Mouse (Mus musculus) intestine, postnatal 0 days (tissue): Measurements from ENCODE around the gene Cep57l1. TPM values are rescaled to one million over a fixed set of nuclear protein-coding genes. Genes with fewer than 3 reads are reported as not detected.

ENCODE experiments used
- ATAC-seq: fragments of 200-750 bp; cut with Nextera tagmentation; 2 replicates; pipeline ENCODE4 v1.8.0; 2017; ENCODE audit warnings: mild to moderate bottlenecking, moderate TSS enrichment, moderate library complexity
- H3K27ac ChIP-seq: fragments of 300-500 bp; sonication (generic); 2 replicates; pipeline ENCODE4 v1.5.1; 2014; ENCODE audit warnings: mild to moderate bottlenecking, low read depth, low read length, moderate library complexity
- H3K27me3 ChIP-seq: fragments of 300-500 bp; sonication (generic); replicated peaks from 2 replicates; pipeline ENCODE4 v1.6.1; 2014; ENCODE audit warnings: low read length, mixed read lengths; ENCODE audit not compliant: control insufficient read depth, insufficient read depth
- H3K36me3 ChIP-seq: fragments of 300-500 bp; sonication (generic); 2 replicates; pipeline ENCODE4 v1.6.1; 2014; ENCODE audit warnings: mild to moderate bottlenecking, moderate library complexity; ENCODE audit not compliant: control insufficient read depth, insufficient read depth
- H3K4me1 ChIP-seq: fragments of 300-500 bp; sonication (generic); replicated peaks from 2 replicates; pipeline ENCODE4 v1.6.1; 2014; ENCODE audit warnings: antibody characterized with exemption, low read length, mixed read lengths; ENCODE audit not compliant: control insufficient read depth, insufficient read depth
- H3K4me2 ChIP-seq: fragments of 300-500 bp; sonication (generic); replicated peaks from 2 replicates; pipeline ENCODE4 v1.6.1; 2014; ENCODE audit warnings: low read depth, mild to moderate bottlenecking, moderate library complexity
- H3K4me3 ChIP-seq: fragments of 300-500 bp; sonication (generic); 2 replicates; pipeline ENCODE4 v1.5.1; 2014; ENCODE audit warnings: low read depth, low read length
- H3K9ac ChIP-seq: fragments of 300-500 bp; sonication (generic); 2 replicates; pipeline ENCODE4 v1.6.1; 2014; ENCODE audit warnings: mild to moderate bottlenecking, low read depth, low read length
- H3K9me3 ChIP-seq: fragments of 300-500 bp; sonication (generic); 2 replicates; pipeline ENCODE4 v1.6.1; 2016; ENCODE audit warnings: mixed run types; ENCODE audit not compliant: control insufficient read depth
- CTCF ChIP-seq: sonication (generic); IDR thresholded peaks from 2 replicates; pipeline ENCODE4 v1.5.1; 2016; ENCODE audit warnings: low read depth, mild to moderate bottlenecking, control low read depth, antibody characterized with exemption, moderate library complexity
- WGBS: fragments of 180-500 bp; shearing (Covaris S2); extraction: QIAGEN DNeasy Blood & Tissue Kit; methylation state at CpG from one replicate; pipeline ENCODE4 v1.1.7; 2014; 5-methylcytosine and 5-hydroxymethylcytosine counted together
- polyA plus RNA-seq: library from polyadenylated mRNA; unstranded; fragments of >200 nt; fragmentation: Nextera tagmentation; extraction: Ambion mirVana; gene quantifications from 2 replicates; pipeline ENCODE4 v1.2.1, GENCODE M21; 2015

Gene Cep57l1
- polyA plus RNA-seq, 1 experiment from 2014 or later, result 5.3 TPM

- H3K9me3 ChIP-seq, result no peaks in the 10 kb centered on the region
- H3K9ac ChIP-seq, result no peak within 1 kb of the TSS
- H3K36me3 ChIP-seq, result no peaks in the 10 kb centered on the region
- 57% methylated on average over 15 of the region's 15 CpGs for WGBS
- TF ChIP-seq CTCF, result no peak
- H3K4me3 ChIP-seq, result no peak within 1 kb of the TSS
- ATAC-seq, result no peak
- H3K4me2 ChIP-seq, result no peak within 1 kb of the TSS
- no peaks in the 10 kb centered on the region for H3K27me3 ChIP-seq
- no peaks in the 10 kb centered on the region for H3K4me1 ChIP-seq
- H3K27ac ChIP-seq, result no peak within 1 kb of the TSS
Observed at GRCm38 (mm10) chr10:41716029-41716897, 93.4 kb downstream of the Cep57l1 start, which contains the start of gene Ccdc162. Gene Ccdc162 (minus strand): TSS chr10:41716634.

GRCm38 (mm10) chr10:41715557-41715956 is 94.1 kb downstream of the Cep57l1 start:
- no peak for ATAC-seq
- no peaks in the 10 kb centered on the region for H3K4me1 ChIP-seq
- no peak for TF ChIP-seq CTCF
- H3K4me2 ChIP-seq, result no peak overlapping the region
- H3K9me3 ChIP-seq, result no peaks in the 10 kb centered on the region
- no peaks in the 10 kb centered on the region for H3K36me3 ChIP-seq
- no peak overlapping the region for H3K4me3 ChIP-seq
- no peaks in the 10 kb centered on the region for H3K27me3 ChIP-seq
- no peak overlapping the region for H3K9ac ChIP-seq
- no peak overlapping the region for H3K27ac ChIP-seq
- 95% methylated on average over 14 of the region's 14 CpGs for WGBS

GRCm38 (mm10) chr10:41711467-41711866 is 98.2 kb downstream of the Cep57l1 start:
- no peak overlapping the region for H3K4me3 ChIP-seq
- H3K4me2 ChIP-seq, result no peak overlapping the region
- H3K4me1 ChIP-seq, result no peaks in the 10 kb centered on the region
- H3K9ac ChIP-seq, result no peak overlapping the region
- H3K27ac ChIP-seq, result no peak overlapping the region
- 79% methylated on average over 7 of the region's 7 CpGs for WGBS
- H3K27me3 ChIP-seq, result no peaks in the 10 kb centered on the region
- no peaks in the 10 kb centered on the region for H3K36me3 ChIP-seq
- TF ChIP-seq CTCF, result no peak
- no peak for ATAC-seq
- H3K9me3 ChIP-seq, result no peaks in the 10 kb centered on the region

GRCm38 (mm10) chr10:41710773-41711172 is 98.9 kb downstream of the Cep57l1 start:
- ATAC-seq, result no peak
- no peaks in the 10 kb centered on the region for H3K27me3 ChIP-seq
- H3K27ac ChIP-seq, result no peak overlapping the region
- H3K4me2 ChIP-seq, result no peak overlapping the region
- H3K9me3 ChIP-seq, result no peaks in the 10 kb centered on the region
- TF ChIP-seq CTCF, result no peak
- no peak overlapping the region for H3K4me3 ChIP-seq
- no peaks in the 10 kb centered on the region for H3K36me3 ChIP-seq
- no peaks in the 10 kb centered on the region for H3K4me1 ChIP-seq
- WGBS, result 81% methylated on average over 8 of the region's 8 CpGs
- H3K9ac ChIP-seq, result no peak overlapping the region

- Histone ChIP-seq H3K27ac (no peak overlapping the region), H3K4me2 (no peak overlapping the region), H3K36me3 (no peaks in the 10 kb centered on the region), H3K4me1 (no peaks in the 10 kb centered on the region), H3K9ac (no peak overlapping the region), H3K27me3 (no peaks in the 10 kb centered on the region), H3K4me3 (no peak overlapping the region), H3K9me3 (no peaks in the 10 kb centered on the region)
- 61% methylated on average over 8 of the region's 8 CpGs for WGBS
- TF ChIP-seq CTCF, result no peak
- no peak for ATAC-seq
Observed at GRCm38 (mm10) chr10:41709341-41709740, 100.3 kb downstream of the Cep57l1 start.

GRCm38 (mm10) chr10:41699669-41700068 is 110.0 kb downstream of the Cep57l1 start:
- no peak overlapping the region for H3K4me3 ChIP-seq
- H3K9ac ChIP-seq, result no peak overlapping the region
- H3K4me1 ChIP-seq, result no peaks in the 10 kb centered on the region
- ATAC-seq, result no peak
- H3K9me3 ChIP-seq, result no peaks in the 10 kb centered on the region
- TF ChIP-seq CTCF, result no peak
- 73% methylated on average over 5 of the region's 5 CpGs for WGBS
- no peaks in the 10 kb centered on the region for H3K36me3 ChIP-seq
- H3K27me3 ChIP-seq, result no peaks in the 10 kb centered on the region
- H3K27ac ChIP-seq, result no peak overlapping the region
- no peak overlapping the region for H3K4me2 ChIP-seq
